Mouse (Mus musculus) embryonic facial prominence, embryonic 11.5 days (tissue): ENCODE measurements at regions not wholly inside any gene's neighbourhood (a gene's known extent, or its start where the extent isn't known, plus 50 kb on each side); places are given as distances from the start of the nearest gene placed in this dataset.
A peak's percentile ranks its signal among the peaks of the same experiment; 100 is the strongest.
"Not testable (repeated sequence)": the region's sequence is repeated elsewhere in the genome, so short reads cannot be mapped to it uniquely, and the experiment has no call there.

Source experiments
- ATAC-seq: fragments of 200-750 bp; cut with Nextera tagmentation; replicated peaks from 2 replicates; pipeline ENCODE4 v1.8.0; 2017; ENCODE audit warnings: low read depth; ENCODE audit not compliant: insufficient number of reproducible peaks, low FRiP score, low TSS enrichment
- DNase-seq: peaks from one replicate; pipeline ENCODE4 v3.0.0-alpha.2; 2015; ENCODE audit warnings: low spot score
- H3K27ac ChIP-seq: fragments of 300-500 bp; sonication (generic); replicated peaks from 2 replicates; pipeline ENCODE4 v1.5.1; 2014; ENCODE audit warnings: mild to moderate bottlenecking, low read depth, low read length, control low read depth
- H3K27me3 ChIP-seq: fragments of 300-500 bp; sonication (generic); 2 replicates; pipeline ENCODE4 v1.6.1; 2014; ENCODE audit warnings: mild to moderate bottlenecking, low read length, moderate library complexity, mixed read lengths; ENCODE audit not compliant: control insufficient read depth, insufficient read depth
- H3K36me3 ChIP-seq: fragments of 300-500 bp; sonication (generic); replicated peaks from 2 replicates; pipeline ENCODE4 v1.6.1; 2014; ENCODE audit warnings: low read depth, mild to moderate bottlenecking, low read length, moderate library complexity, mixed read lengths; ENCODE audit not compliant: control insufficient read depth, insufficient read depth
- H3K4me1 ChIP-seq: fragments of 300-500 bp; sonication (generic); 2 replicates; pipeline ENCODE4 v1.6.1; 2014; ENCODE audit warnings: low read length, mixed read lengths; ENCODE audit not compliant: control insufficient read depth, insufficient read depth
- H3K4me2 ChIP-seq: fragments of 300-500 bp; sonication (generic); 2 replicates; pipeline ENCODE4 v1.6.1; 2014; ENCODE audit warnings: low read depth, mild to moderate bottlenecking, control low read depth, low read length, moderate library complexity
- H3K4me3 ChIP-seq: fragments of 300-500 bp; sonication (generic); 2 replicates; pipeline ENCODE4 v1.5.1; 2014; ENCODE audit warnings: low read depth, low read length, control low read depth
- H3K9ac ChIP-seq: fragments of 300-500 bp; sonication (generic); replicated peaks from 2 replicates; pipeline ENCODE4 v1.6.1; 2014; ENCODE audit warnings: mild to moderate bottlenecking, control low read depth, low read length
- H3K9me3 ChIP-seq: fragments of 300-500 bp; sonication (generic); replicated peaks from 2 replicates; pipeline ENCODE4 v1.6.1; 2016; ENCODE audit warnings: mild to moderate bottlenecking, low read length, inconsistent platforms, mixed read lengths; ENCODE audit not compliant: control insufficient read depth
- WGBS: fragments of 180-500 bp; shearing (Covaris S2); extraction: QIAGEN DNeasy Blood & Tissue Kit; methylation state at CpG from one replicate; pipeline ENCODE4 v1.1.7; 2014; 5-methylcytosine and 5-hydroxymethylcytosine counted together

DNA sequence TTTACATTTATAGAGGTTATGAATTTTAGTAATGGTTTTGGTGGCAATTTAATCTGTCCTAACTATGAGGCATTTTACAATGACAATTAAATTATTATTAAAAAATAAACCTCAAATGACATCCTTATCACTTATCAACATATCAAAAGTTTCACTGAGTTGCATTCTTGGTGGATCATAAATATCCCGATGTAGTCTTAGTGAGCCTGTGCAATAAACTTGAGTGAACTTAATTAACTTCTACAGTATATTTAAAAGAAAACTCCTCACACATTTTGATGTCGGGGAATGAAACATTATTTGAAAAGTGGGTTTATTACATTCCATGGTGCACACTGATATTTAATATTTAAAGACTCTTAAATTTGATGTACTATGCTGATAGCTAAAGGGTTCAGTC is 568.9 kb upstream of the Brinp1 start:
- Histone ChIP-seq H3K9ac (no peak overlapping the region), H3K4me1 (no peaks in the 10 kb centered on the region), H3K9me3 (no peaks in the 10 kb centered on the region), H3K4me3 (no peak overlapping the region), H3K27ac (no peak overlapping the region), H3K27me3 (no peaks in the 10 kb centered on the region), H3K4me2 (no peak overlapping the region), H3K36me3 (no peaks in the 10 kb centered on the region)
- WGBS: 87% methylated on average over 2 of the region's 2 CpGs
- DNase-seq (no peak), ATAC-seq (no peak)

DNA sequence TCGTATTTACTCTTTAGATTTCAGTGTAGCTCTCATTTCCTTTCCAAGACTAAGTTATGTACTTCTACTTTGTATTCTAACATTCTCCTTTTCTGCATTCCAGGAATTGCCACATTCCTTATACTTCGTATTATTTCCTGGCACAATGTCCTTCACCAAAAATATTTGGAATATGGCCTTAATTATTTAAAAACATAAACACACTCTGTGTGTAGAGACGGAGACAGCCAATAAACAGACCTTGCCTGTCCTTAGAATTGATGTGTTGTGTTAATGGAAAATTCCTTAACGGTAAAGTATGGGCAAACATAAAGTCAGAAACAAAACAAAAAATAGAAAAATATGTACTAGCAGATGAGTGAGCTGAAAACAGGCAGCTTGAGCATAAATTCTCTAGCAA is 554.1 kb upstream of the Brinp1 start:
- no peaks in the 10 kb centered on the region for H3K36me3 ChIP-seq
- H3K4me2 ChIP-seq: no peak overlapping the region
- H3K27me3 ChIP-seq: no peaks in the 10 kb centered on the region
- H3K9ac ChIP-seq: no peak overlapping the region
- no peak for DNase-seq
- H3K4me3 ChIP-seq: no peak overlapping the region
- H3K9me3 ChIP-seq: no peaks in the 10 kb centered on the region
- WGBS: 67% methylated on average over 4 of the region's 4 CpGs
- no peak overlapping the region for H3K27ac ChIP-seq
- ATAC-seq: no peak
- H3K4me1 ChIP-seq: no peaks in the 10 kb centered on the region

DNA sequence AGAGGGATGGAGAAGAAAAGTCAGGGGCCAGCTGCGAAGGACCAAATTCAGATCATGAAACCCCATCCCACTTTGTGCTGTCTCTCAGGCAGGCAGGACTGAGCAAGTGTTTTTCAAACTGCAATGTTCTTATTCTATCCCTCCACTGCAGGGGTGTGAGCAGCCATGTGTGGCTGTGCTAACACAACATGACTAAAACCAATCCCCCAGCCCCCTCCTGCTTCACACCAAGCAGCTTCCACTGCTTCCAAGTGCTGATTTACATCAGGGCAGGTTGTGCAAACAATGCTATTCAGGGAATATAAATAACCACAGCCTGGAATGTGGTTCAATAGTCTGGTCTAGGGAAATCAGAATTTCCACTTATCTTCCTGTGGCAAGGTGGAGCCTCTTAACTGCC is 517.0 kb upstream of the Brinp1 start:
- no peak overlapping the region for H3K9ac ChIP-seq
- no peaks in the 10 kb centered on the region for H3K4me1 ChIP-seq
- 94% methylated on average over 1 of the region's 1 CpGs for WGBS
- DNase-seq (no peak), ATAC-seq (no peak)
- H3K36me3 ChIP-seq: no peaks in the 10 kb centered on the region
- no peaks in the 10 kb centered on the region for H3K27me3 ChIP-seq
- no peak overlapping the region for H3K27ac ChIP-seq
- H3K4me2 ChIP-seq: no peak overlapping the region
- no peaks in the 10 kb centered on the region for H3K9me3 ChIP-seq
- H3K4me3 ChIP-seq: no peak overlapping the region

DNA sequence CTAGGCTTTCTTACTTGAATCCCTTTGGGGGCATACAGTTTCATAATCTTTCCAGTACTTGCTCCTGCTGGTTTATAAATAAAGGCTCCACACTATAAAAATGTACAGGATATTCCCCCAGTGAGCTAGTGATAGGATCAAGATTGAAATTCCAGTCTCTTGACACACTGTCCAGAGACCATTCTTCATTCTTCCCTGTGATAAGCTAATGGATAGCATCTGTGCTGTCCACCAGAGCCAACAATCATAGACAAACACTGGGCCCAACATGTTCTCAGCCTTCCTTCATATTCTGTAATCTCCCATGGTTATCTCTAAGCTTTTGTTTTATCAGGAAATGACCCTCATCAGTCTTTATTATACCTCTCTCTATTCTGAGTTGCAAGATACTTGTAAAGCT is 505.8 kb upstream of the Brinp1 start:
- Histone ChIP-seq H3K27me3 (no peaks in the 10 kb centered on the region), H3K27ac (no peak overlapping the region), H3K9me3 (no peaks in the 10 kb centered on the region), H3K4me2 (no peak overlapping the region), H3K4me3 (no peak overlapping the region), H3K4me1 (no peaks in the 10 kb centered on the region), H3K9ac (no peak overlapping the region), H3K36me3 (no peaks in the 10 kb centered on the region)
- no peak for DNase-seq
- ATAC-seq: no peak

DNA sequence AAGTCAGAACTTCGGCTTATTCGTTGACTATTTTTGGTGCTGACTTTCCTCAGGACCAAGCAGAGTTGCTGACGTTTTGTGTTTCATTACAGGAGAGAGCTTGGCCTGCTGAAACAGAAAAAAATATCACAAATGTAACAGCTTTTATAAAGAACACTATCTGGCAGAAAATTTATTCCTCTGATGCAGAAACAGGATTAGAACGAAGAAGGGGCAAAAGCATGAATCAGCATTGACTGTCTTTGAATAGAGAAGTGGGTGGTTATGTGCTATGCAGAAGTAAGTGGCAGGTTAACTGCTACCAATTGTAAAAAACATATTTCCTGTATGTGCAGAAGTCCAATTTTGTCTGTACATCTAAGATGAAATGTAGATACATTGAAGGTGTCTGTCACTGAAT is 502.2 kb upstream of the Brinp1 start:
- Histone ChIP-seq H3K27me3 (no peaks in the 10 kb centered on the region), H3K9me3 (no peaks in the 10 kb centered on the region), H3K4me1 (no peaks in the 10 kb centered on the region), H3K4me3 (no peak overlapping the region), H3K4me2 (no peak overlapping the region), H3K27ac (no peak overlapping the region), H3K36me3 (no peaks in the 10 kb centered on the region), H3K9ac (no peak overlapping the region)
- WGBS: 90% methylated on average over 4 of the region's 4 CpGs
- ATAC-seq: no peak
- no peak for DNase-seq

DNA sequence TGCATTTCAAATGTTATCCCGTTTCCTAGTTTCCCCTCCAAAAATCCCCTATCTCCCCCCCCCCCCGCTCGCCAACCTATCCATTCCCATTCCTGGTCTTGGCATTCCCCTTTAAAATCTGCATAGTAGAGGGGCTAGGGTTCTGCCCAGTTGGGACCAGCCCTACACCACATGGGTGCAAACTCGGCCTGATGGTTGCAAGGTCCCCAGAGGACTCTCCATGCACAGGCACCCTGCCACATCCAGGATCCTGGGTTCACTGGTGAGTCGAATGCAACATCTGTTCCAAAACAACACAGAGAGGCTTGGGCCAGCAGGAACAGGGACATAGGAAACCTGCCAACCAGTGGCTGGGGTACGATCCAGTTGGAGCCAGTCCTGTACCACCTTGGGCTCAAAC is 492.0 kb upstream of the Brinp1 start:
- Histone ChIP-seq H3K4me2 (no peak overlapping the region), H3K27ac (no peak overlapping the region), H3K27me3 (no peaks in the 10 kb centered on the region), H3K4me1 (no peaks in the 10 kb centered on the region), H3K9ac (no peak overlapping the region), H3K9me3 (no peaks in the 10 kb centered on the region), H3K36me3 (no peaks in the 10 kb centered on the region), H3K4me3 (no peak overlapping the region)
- DNase-seq (no peak), ATAC-seq (no peak)
- WGBS: 90% methylated on average over 6 of the region's 6 CpGs

DNA sequence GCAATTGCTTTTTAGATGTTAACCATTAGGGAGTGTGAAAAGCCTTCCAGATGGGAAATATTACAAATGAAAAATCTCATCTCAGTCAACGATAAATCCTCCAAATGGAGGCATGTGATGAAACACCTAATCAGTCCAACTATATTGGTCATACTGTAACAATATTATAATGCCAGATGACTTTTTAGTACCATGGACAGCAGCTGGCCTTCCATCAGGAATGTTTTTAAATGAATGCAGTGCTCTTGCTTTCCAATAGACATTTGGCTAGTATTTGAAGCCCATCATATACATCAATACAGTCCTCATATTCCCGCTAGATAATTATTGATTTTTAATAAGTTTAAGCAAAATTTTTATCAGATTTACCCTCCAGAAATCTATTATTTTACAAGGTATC is 489.8 kb upstream of the Brinp1 start:
- no peaks in the 10 kb centered on the region for H3K9me3 ChIP-seq
- no peaks in the 10 kb centered on the region for H3K4me1 ChIP-seq
- no peak overlapping the region for H3K4me3 ChIP-seq
- WGBS: 84% methylated on average over 2 of the region's 2 CpGs
- no peaks in the 10 kb centered on the region for H3K27me3 ChIP-seq
- H3K27ac ChIP-seq: no peak overlapping the region
- ATAC-seq (no peak), DNase-seq (peak; percentile 69)
- no peaks in the 10 kb centered on the region for H3K36me3 ChIP-seq
- no peak overlapping the region for H3K9ac ChIP-seq
- H3K4me2 ChIP-seq: no peak overlapping the region

DNA sequence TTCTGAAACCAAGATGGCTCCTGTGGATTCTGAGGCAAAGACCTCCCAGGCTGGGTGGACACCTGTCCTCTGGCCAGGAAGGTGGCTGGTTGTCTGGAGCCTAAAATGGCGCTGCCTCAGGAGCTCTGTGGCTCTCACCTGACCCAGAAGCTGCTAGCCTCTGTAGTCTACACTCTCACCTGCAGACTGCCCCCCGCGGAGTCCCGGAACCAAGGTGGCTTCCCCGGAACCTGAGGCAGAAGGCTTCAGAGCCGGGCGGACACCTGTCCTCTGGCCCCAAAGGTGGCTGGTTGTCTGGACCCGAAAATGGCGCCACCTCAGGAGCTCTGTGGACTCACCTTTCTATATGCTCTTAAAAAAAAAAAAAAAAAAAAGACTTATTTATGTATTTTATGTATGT is 481.2 kb upstream of the Brinp1 start:
- no peak overlapping the region for H3K9ac ChIP-seq
- H3K9me3 ChIP-seq: no peaks in the 10 kb centered on the region
- ATAC-seq (no peak), DNase-seq (no peak)
- no peaks in the 10 kb centered on the region for H3K36me3 ChIP-seq
- 91% methylated on average over 9 of the region's 9 CpGs for WGBS
- H3K4me3 ChIP-seq: no peak overlapping the region
- no peak overlapping the region for H3K27ac ChIP-seq
- no peaks in the 10 kb centered on the region for H3K4me1 ChIP-seq
- H3K27me3 ChIP-seq: no peaks in the 10 kb centered on the region
- no peak overlapping the region for H3K4me2 ChIP-seq

DNA sequence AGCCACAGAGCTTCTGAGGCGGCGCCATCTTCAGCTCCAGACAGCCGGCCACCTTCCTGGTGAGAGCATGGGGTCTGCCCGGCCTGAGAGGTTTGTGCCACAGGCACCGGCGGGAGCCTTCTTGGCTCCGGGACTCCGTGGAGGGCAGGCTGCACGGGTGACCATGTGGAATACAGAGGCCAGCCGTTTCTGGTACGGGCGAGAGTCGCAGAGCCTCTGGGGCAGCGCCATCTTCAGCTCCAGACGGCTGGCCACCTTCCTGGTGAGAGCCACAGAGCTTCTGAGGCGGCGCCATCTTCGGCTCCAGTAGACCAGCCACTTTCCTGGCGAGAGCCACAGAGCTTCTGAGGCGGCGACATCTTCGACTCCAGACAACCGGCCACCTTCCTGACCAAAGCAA is 456.2 kb upstream of the Brinp1 start:
- not testable (repeated sequence) for H3K9me3 ChIP-seq, H3K36me3 ChIP-seq, H3K4me1 ChIP-seq, H3K4me3 ChIP-seq, H3K27ac ChIP-seq, DNase-seq, H3K9ac ChIP-seq, ATAC-seq, H3K27me3 ChIP-seq, H3K4me2 ChIP-seq
- 97% methylated on average over 23 of the region's 23 CpGs for WGBS
